Mouse (Mus musculus) layer of hippocampus, adult 11-12 months (tissue): ENCODE measurements at regions not wholly inside any gene's neighbourhood (a gene's known extent, or its start where the extent isn't known, plus 50 kb on each side); places are given as distances from the start of the nearest gene placed in this dataset.
A peak's percentile ranks its signal among the peaks of the same experiment; 100 is the strongest.
"Not testable (repeated sequence)": the region's sequence is repeated elsewhere in the genome, so short reads cannot be mapped to it uniquely, and the experiment has no call there.

Experiments
- DNase-seq: peaks from one replicate; pipeline ENCODE4 v3.0.0; 2022; ENCODE audit warnings: low spot score

- DNase-seq, result no peak
Measured at GRCm38 (mm10) chr12:77589416-77589815, 351.5 kb downstream of the Fut8 start.

DNA sequence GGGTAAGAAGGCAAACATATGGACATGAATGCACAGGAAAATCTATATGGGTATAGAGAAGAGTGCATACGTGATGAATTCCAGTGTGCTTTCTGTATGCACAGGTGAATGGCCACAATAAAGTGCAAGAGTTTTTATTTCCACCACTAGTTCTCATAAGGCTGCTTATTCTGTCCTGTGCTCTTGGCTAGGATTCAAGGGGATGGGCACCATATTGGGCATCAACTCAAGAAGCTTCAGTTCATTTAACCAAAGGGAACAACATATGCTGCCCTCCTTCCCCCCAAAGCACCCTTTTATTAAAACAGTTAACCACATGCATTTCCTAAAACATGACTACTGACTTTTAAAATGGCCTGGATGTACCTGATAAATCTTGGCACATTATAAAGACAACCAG lies 356.2 kb downstream of the Fut8 start:
- DNase-seq, result no peak

DNA sequence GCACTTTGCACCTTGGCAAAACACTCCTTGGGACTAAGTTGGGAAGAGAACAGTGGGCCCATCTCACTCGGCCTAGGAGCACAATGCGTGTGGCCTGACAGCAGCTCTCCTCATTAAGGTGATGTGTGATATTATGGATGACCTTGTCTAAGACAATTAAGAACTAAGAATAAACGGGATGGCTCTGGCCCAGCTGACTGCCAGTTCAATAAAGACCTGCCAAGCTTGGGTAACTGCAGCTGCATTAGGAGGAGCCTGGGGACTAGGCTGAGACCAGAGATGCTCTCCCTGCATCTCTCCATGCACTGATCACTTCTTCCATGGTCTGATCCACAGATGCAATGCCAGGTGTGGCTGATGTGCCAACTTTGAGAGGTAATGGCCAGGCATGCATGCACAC lies 356.7 kb downstream of the Fut8 start:
- no peak for DNase-seq

GRCm38 (mm10) chr12:77595821-77596220 lies 357.9 kb downstream of the Fut8 start:
- DNase-seq, result no peak

DNA sequence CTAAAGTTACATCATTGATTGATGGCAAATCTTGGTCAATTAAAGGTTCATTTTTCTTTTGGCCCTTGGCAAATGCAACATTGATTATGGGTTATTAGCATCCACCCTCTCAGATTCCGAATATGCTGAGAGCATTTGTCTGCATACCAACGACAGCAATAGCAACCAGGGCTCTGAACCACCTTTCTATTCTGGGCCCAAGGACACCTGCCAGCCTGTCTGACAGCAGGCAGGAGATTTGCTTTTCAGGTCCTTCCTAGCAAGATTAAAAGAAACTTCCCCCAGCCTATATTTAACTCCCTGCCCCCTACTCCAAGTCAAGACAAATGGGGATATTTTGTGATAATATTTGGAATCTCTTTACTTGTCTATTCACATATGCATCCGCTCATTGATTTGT lies 358.8 kb downstream of the Fut8 start:
- DNase-seq, result no peak

DNA sequence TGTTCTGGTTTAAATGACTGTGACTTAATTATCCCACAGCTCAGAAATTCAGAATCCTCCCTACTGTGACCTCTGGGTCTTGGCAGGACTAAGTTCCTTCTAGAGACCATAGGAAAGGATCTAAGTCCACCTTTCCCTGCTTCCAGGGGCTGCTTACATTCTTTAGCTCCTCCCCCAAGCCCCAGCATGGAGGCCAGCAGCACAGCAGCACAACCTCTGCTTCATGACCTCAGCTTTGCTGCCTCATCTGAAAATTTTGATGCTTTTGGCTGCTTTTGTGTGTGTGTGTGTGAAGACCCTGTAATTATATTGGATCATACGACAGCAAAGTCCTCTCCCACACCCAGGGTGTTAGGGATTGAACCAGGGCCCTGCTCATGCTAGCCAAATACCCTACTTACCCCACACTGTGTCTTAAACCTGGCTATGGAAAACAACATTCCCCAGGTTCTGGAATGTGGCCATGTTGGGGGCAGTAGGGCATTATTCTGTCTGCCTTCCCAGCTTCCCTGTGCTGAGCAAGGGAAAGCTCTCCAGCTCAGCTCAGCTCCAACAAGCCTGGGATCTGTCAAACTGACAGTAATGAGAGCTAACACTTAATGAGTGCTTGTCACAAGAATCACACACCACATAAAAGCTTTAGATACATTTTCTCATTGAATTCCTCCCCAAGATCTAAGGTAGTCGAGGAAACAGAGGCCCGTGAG lies 359.9 kb downstream of the Fut8 start:
- DNase-seq, result no peak

GRCm38 (mm10) chr12:77598334-77598715 lies 360.4 kb downstream of the Fut8 start:
- no peak for DNase-seq

- DNase-seq, result peak; percentile 39
Measured at GRCm38 (mm10) chr12:77599391-77599790, 361.5 kb downstream of the Fut8 start.

- DNase-seq, result peak; percentile 26
Measured at GRCm38 (mm10) chr12:77603832-77604501, 366.0 kb downstream of the Fut8 start.

DNA sequence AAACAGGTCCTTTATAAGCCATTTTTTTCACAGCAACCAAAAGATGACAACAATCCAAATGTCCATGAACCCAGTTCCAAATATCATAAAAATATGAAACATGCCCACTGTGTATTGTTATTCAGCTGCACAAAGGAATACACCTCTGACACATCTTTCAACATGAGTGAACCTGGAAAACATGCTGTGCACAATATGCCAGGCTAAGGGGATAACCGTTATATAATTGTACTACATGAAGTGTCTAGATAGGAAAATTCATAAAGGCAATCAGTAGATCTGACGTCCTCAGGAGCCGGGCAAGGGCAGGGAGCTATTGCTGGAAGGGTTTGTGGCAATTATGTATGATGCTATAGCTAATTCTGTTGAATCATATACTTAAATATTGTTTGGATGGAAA lies 379.6 kb downstream of the Fut8 start:
- DNase-seq, result no peak

GRCm38 (mm10) chr12:77622243-77622642 lies 384.3 kb downstream of the Fut8 start:
- no peak for DNase-seq

DNA sequence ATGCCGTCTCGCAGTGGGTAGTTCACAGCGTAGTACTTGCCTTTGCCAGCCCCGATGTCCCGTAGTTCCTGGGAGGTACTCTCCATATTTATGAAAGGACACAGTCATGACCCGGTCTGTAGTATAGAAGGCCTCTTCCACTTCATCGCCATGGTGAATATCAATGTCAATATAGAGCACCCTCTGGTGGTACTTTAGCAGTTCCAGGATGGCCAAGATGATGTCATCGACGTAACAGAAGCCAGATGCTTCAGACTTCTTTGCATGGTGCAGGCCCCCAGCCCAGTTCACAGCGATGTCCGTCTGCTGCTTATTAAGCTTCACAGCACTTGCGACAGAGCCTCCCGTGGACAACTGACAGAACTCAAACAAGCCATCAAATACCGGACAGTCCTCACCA lies 386.4 kb downstream of the Fut8 start:
- DNase-seq, result not testable (repeated sequence)

- DNase-seq, result no peak
Measured at GRCm38 (mm10) chr12:77628358-77628850, 390.5 kb downstream of the Fut8 start.

- DNase-seq, result no peak
Measured at GRCm38 (mm10) chr12:77633981-77634650, 396.2 kb downstream of the Fut8 start.

DNA sequence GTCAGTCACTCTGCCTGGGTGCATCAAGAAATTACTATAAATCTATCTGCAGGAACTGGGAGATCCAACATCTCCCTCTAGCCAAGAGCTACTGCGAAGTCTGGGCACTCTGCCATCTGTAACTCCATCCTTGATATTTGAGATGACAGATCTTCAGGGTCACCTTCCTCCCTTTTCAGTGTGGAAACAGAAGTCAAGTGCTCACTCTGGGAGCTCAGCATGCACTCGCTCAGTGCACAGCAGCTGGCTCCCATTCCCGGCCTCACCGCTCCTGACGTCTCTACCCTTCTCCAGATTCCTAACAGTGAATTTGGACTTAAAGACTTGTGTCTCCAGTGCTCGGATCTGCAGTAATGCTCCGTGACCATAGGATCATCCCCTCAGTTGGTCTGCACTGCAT lies 400.3 kb downstream of the Fut8 start:
- peak; percentile 9 for DNase-seq

DNA sequence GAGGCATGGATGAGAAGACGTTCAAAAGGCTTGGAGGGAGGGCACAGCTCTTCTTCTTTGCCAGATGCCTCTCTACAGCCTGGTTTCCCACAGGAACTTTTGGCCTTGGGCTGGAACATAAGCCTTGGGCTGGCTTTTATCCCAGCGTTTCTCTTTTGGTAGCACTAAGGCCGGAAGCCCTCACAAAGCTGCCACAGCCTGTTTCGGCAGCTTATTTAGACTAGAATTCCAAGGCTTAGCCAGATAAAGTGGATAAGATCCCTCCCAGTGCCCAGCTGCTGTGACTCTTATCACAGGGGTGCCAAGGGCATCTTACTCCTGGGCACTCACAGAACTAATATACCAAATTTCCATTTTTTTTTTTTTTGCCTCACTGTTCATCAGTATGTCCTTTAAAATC lies 404.4 kb downstream of the Fut8 start:
- no peak for DNase-seq

DNA sequence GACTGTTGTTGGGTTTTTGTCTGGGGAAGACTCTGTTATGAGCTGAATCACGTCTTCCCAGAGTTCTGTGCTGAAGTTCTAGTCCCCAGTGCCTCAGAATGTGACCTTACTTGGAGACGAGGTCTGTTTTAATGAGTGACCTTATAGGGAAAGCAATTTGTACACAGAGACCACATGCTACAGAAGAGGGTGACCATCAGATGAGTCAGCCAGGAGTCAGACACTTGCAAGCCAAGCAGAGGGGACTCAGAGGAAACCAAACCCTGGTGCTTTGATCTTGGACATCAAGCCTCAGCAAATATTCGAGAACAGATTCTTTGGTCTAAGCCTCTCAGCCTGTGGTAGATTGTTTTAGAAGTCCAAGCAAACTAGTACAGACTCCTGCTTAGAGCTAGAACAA lies 409.9 kb downstream of the Fut8 start:
- DNase-seq, result no peak

DNA sequence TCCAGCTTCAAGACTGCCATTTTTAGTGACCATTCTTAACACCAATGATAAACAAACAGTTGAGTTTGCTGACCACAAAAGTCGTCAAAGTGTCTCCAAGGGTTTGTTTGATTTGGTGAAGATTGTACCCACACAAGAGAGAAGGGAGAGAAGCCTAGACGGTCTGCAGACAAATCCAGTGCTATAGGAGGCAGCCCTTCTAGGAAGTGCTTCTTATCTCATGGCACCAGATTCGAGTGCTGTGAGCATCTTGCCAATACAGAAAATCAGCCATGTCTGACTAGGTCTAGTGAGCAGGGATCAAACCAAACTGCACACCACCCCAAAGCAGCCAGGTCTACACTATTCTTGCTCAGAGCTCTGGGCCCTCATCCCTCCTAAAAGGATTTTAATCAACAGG lies 416.4 kb downstream of the Fut8 start:
- no peak for DNase-seq

DNA sequence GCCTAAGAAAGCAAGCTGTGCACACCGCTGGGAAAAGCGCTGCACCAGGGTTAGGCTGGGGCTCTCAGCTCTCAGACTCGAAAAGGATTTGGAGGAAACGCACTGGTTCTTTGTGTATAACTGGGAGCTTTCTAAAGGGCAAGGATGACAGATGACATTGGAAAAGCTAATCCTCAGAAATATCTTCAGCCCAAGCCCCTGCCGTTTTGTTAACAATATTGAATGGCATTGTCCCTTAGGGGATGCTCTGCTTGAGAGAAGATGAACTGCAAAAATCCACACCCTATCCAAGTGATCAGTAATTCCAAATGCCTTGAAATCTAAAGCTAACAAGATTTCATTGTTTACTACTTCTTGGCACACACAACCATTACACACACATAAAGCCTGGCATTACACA lies 419.1 kb downstream of the Fut8 start:
- no peak for DNase-seq

- DNase-seq, result no peak
Measured at GRCm38 (mm10) chr12:77657878-77658277, 420.0 kb downstream of the Fut8 start.

DNA sequence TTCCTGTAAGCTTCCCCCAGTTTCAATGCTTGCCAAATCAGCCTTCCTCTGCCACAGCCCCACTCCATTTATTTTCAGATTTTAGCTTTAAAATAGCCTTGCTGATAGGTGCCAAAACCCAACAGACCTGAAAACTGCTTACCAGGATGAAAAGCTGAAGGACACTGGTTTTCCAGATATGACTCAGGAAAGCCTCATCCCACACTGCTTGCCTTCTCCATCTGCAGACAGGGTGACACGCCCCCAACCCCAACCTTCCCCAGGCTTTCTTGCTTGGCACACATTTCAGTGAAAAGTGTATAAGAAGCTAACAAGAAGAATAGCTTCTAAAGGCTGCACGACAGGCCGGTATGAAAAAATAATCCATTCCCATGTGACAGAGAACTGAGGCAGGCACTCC lies 425.3 kb downstream of the Fut8 start:
- no peak for DNase-seq

GRCm38 (mm10) chr12:77663665-77664374 lies 425.9 kb downstream of the Fut8 start:
- no peak for DNase-seq

- peak; percentile 37 for DNase-seq
Measured at GRCm38 (mm10) chr12:77666411-77666810, 428.5 kb downstream of the Fut8 start.
